Mouse (Mus musculus): ENCODE results near the gene Frrs1l.

Gene Frrs1l

GRCm38 (mm10) chr4:56965586-56966179 is 24.5 kb downstream of the Frrs1l start:
- DNase-seq = no peak

- no peak for DNase-seq
Observed at GRCm38 (mm10) chr4:56963687-56964086, 26.5 kb downstream of the Frrs1l start.

- no peak for DNase-seq
Observed at GRCm38 (mm10) chr4:56961320-56961925, 28.8 kb downstream of the Frrs1l start.

- no peak for DNase-seq
Observed at GRCm38 (mm10) chr4:56957518-56957917, 32.7 kb downstream of the Frrs1l start.

GRCm38 (mm10) chr4:56953235-56953634 is 37.0 kb downstream of the Frrs1l start:
- DNase-seq = no peak

- DNase-seq = no peak
Observed at GRCm38 (mm10) chr4:56951701-56952100, 38.5 kb downstream of the Frrs1l start.

GRCm38 (mm10) chr4:56949494-56949893 is 40.7 kb downstream of the Frrs1l start:
- peak; percentile 26 for DNase-seq

- DNase-seq = peak; percentile 94
Observed at GRCm38 (mm10) chr4:56946641-56947640, 43.2 kb downstream of the Frrs1l start, which contains the start of gene Tmem245. Gene Tmem245 (minus strand): TSS chr4:56947437.

- no peak for DNase-seq
Observed at GRCm38 (mm10) chr4:56946180-56946579, 44.0 kb downstream of the Frrs1l start.

- DNase-seq = no peak
Observed at GRCm38 (mm10) chr4:56944286-56944685, 45.9 kb downstream of the Frrs1l start.

GRCm38 (mm10) chr4:56943258-56943657 is 46.9 kb downstream of the Frrs1l start:
- no peak for DNase-seq

- no peak for DNase-seq
Observed at GRCm38 (mm10) chr4:56942567-56942966, 47.6 kb downstream of the Frrs1l start.

- no peak for DNase-seq
Observed at GRCm38 (mm10) chr4:56941481-56941880, 48.7 kb downstream of the Frrs1l start.

- no peak for DNase-seq
Observed at GRCm38 (mm10) chr4:56937136-56937535, 53.1 kb downstream of the Frrs1l start.

GRCm38 (mm10) chr4:56935327-56935726 is 54.9 kb downstream of the Frrs1l start:
- no peak for DNase-seq

- no peak for DNase-seq
Observed at GRCm38 (mm10) chr4:56933154-56933553, 57.0 kb downstream of the Frrs1l start.

- no peak for DNase-seq
Observed at GRCm38 (mm10) chr4:56932096-56932495, 58.1 kb downstream of the Frrs1l start.

GRCm38 (mm10) chr4:56930312-56930711 is 59.9 kb downstream of the Frrs1l start:
- no peak for DNase-seq

GRCm38 (mm10) chr4:56926971-56927370 is 63.2 kb downstream of the Frrs1l start:
- no peak for DNase-seq

- DNase-seq = no peak
Observed at GRCm38 (mm10) chr4:56922229-56922628, 68.0 kb downstream of the Frrs1l start.

- DNase-seq = peak; percentile 67
Observed at GRCm38 (mm10) chr4:56915732-56916325, 74.4 kb downstream of the Frrs1l start.

GRCm38 (mm10) chr4:56914761-56915160 is 75.4 kb downstream of the Frrs1l start:
- no peak for DNase-seq

- no peak for DNase-seq
Observed at GRCm38 (mm10) chr4:56914338-56914737, 75.9 kb downstream of the Frrs1l start.
